Mouse (Mus musculus): ENCODE results near the gene Gimap7. TPM values are rescaled to one million over a fixed set of nuclear protein-coding genes. Genes with fewer than 3 reads are reported as not detected.

The Gimap7 gene
- polyA plus RNA-seq, 1 experiment from 2014 or later, result not detected

GRCm38 (mm10) chr6:48685251-48685650, 33.2 kb upstream of the Gimap7 start:
- Histone ChIP-seq H3K9ac (replicated peaks; ENCODE audit: low read depth, low read length) (no peak overlapping the region), H3K9me3 (ENCODE audit: control insufficient read depth, low read depth, low read length) (no peaks in the 10 kb centered on the region), H3K27ac (ENCODE audit: low read length) (no peak overlapping the region), H3K36me3 (ENCODE audit: control insufficient read depth, insufficient read depth, low read length) (no peaks in the 10 kb centered on the region), H3K27me3 (ENCODE audit: control insufficient read depth, insufficient read depth, low read length) (no peaks in the 10 kb centered on the region), H3K4me1 (ENCODE audit: control insufficient read depth, insufficient read depth, low read length) (no peaks in the 10 kb centered on the region), H3K4me2 (replicated peaks; ENCODE audit: low read depth, low read length) (0 out of 2 replicates have a peak overlapping the region, but pooled peaks have one; percentile 5), H3K4me3 (ENCODE audit: low read depth, low read length) (no peak overlapping the region)
- WGBS, result 89% methylated on average over 2 of the region's 2 CpGs
- ATAC-seq (ENCODE audit: insufficient number of reproducible peaks, insufficient read depth, low FRiP score, low read depth), result no peak

- no peak for ATAC-seq (ENCODE audit: insufficient number of reproducible peaks, insufficient read depth, low FRiP score, low read depth)
- no peak overlapping the region for H3K4me3 ChIP-seq (ENCODE audit: low read depth, low read length)
- H3K36me3 ChIP-seq (ENCODE audit: control insufficient read depth, insufficient read depth, low read length), result no peaks in the 10 kb centered on the region
- no peaks in the 10 kb centered on the region for H3K4me1 ChIP-seq (ENCODE audit: control insufficient read depth, insufficient read depth, low read length)
- WGBS, result 77% methylated on average over 7 of the region's 7 CpGs
- no peak overlapping the region for H3K9ac ChIP-seq (replicated peaks; ENCODE audit: low read depth, low read length)
- H3K4me2 ChIP-seq (replicated peaks; ENCODE audit: low read depth, low read length), result 0 out of 2 replicates have a peak overlapping the region, but pooled peaks have one; percentile 5
- no peaks in the 10 kb centered on the region for H3K9me3 ChIP-seq (ENCODE audit: control insufficient read depth, low read depth, low read length)
- H3K27ac ChIP-seq (ENCODE audit: low read length), result no peak overlapping the region
- H3K27me3 ChIP-seq (ENCODE audit: control insufficient read depth, insufficient read depth, low read length), result no peaks in the 10 kb centered on the region
These were observed 32.4 kb upstream of the Gimap7 start for GRCm38 (mm10) chr6:48685694-48686665.

GRCm38 (mm10) chr6:48687077-48687476, 31.3 kb upstream of the Gimap7 start:
- H3K4me3 ChIP-seq (ENCODE audit: low read depth, low read length), result no peak overlapping the region
- 71% methylated on average over 2 of the region's 2 CpGs for WGBS
- no peaks in the 10 kb centered on the region for H3K36me3 ChIP-seq (ENCODE audit: control insufficient read depth, insufficient read depth, low read length)
- H3K9me3 ChIP-seq (ENCODE audit: control insufficient read depth, low read depth, low read length), result no peaks in the 10 kb centered on the region
- no peaks in the 10 kb centered on the region for H3K4me1 ChIP-seq (ENCODE audit: control insufficient read depth, insufficient read depth, low read length)
- H3K27ac ChIP-seq (ENCODE audit: low read length), result no peak overlapping the region
- H3K4me2 ChIP-seq (replicated peaks; ENCODE audit: low read depth, low read length), result no peak overlapping the region
- no peak overlapping the region for H3K9ac ChIP-seq (replicated peaks; ENCODE audit: low read depth, low read length)
- H3K27me3 ChIP-seq (ENCODE audit: control insufficient read depth, insufficient read depth, low read length), result no peaks in the 10 kb centered on the region
- ATAC-seq (ENCODE audit: insufficient number of reproducible peaks, insufficient read depth, low FRiP score, low read depth), result no peak

GRCm38 (mm10) chr6:48689320-48689719, 29.1 kb upstream of the Gimap7 start:
- Histone ChIP-seq H3K4me3 (ENCODE audit: low read depth, low read length) (no peak overlapping the region), H3K9me3 (ENCODE audit: control insufficient read depth, low read depth, low read length) (no peaks in the 10 kb centered on the region), H3K4me2 (replicated peaks; ENCODE audit: low read depth, low read length) (no peak overlapping the region), H3K27ac (ENCODE audit: low read length) (no peak overlapping the region), H3K4me1 (ENCODE audit: control insufficient read depth, insufficient read depth, low read length) (no peaks in the 10 kb centered on the region), H3K27me3 (ENCODE audit: control insufficient read depth, insufficient read depth, low read length) (no peaks in the 10 kb centered on the region), H3K36me3 (ENCODE audit: control insufficient read depth, insufficient read depth, low read length) (no peaks in the 10 kb centered on the region), H3K9ac (replicated peaks; ENCODE audit: low read depth, low read length) (no peak overlapping the region)
- 79% methylated on average over 2 of the region's 2 CpGs for WGBS
- no peak for ATAC-seq (ENCODE audit: insufficient number of reproducible peaks, insufficient read depth, low FRiP score, low read depth)

DNA sequence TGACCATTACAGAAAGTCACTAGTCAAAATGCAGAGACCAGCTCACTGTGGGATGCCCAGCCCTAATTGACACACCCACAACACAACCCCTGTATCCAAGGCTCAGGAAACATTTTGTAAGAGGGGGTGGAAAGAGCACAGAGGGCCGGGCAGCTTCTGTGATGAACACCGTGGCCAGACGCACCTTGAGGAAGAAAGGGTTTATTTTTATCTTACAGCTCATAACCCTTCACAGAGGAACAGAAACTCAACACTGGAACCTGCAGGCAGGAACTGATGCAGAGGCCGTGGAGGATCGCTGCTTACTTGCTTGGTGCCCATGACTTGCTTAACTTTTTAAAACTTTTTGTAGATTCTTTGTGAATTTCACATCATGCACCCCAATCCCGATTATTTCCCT, 25.5 kb upstream of the Gimap7 start:
- Histone ChIP-seq H3K9me3 (ENCODE audit: control insufficient read depth, low read depth, low read length) (no peaks in the 10 kb centered on the region), H3K4me1 (ENCODE audit: control insufficient read depth, insufficient read depth, low read length) (no peaks in the 10 kb centered on the region), H3K9ac (replicated peaks; ENCODE audit: low read depth, low read length) (no peak overlapping the region), H3K36me3 (ENCODE audit: control insufficient read depth, insufficient read depth, low read length) (no peaks in the 10 kb centered on the region), H3K4me3 (ENCODE audit: low read depth, low read length) (no peak overlapping the region), H3K27me3 (ENCODE audit: control insufficient read depth, insufficient read depth, low read length) (no peaks in the 10 kb centered on the region), H3K4me2 (replicated peaks; ENCODE audit: low read depth, low read length) (no peak overlapping the region), H3K27ac (ENCODE audit: low read length) (no peak overlapping the region)
- no peak for ATAC-seq (ENCODE audit: insufficient number of reproducible peaks, insufficient read depth, low FRiP score, low read depth)
- 90% methylated on average over 6 of the region's 6 CpGs for WGBS

DNA sequence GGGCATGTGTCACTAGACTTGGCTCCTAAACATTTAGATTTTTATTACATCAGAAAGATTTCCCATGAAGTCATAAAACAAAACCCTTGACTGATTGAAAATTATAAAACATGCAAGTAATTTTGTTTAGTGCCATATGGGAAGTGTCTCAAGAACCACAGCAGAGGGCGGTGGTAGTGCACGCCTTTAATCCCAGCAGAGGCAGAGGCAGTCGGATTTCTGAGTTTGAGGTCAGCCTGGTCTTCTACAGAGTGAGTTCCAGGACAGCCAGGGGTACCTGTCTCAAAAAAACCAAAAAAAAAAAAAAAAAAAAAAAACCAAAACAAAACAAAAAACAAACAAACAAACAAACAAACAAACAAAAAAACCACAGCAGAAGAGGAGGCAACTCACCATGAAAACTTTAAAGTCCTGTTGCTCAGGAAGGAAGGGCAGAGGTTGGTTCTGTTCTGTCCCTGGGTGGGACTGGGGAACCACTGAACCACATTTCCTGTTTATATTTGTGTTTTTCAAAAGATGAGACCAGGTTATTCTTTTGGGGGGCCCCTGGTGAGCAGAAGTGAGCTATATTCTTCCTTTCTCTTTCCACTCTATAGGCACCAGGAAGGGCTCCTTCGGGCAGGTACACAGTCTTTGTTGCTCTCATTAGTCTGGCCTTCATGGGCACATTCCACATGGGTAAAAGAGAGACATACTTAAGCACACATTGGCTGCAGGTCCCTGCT, 21.4 kb upstream of the Gimap7 start:
- H3K9ac ChIP-seq (replicated peaks; ENCODE audit: low read depth, low read length), result no peak overlapping the region
- 80% methylated on average over 4 of the region's 4 CpGs for WGBS
- no peaks in the 10 kb centered on the region for H3K36me3 ChIP-seq (ENCODE audit: control insufficient read depth, insufficient read depth, low read length)
- H3K4me2 ChIP-seq (replicated peaks; ENCODE audit: low read depth, low read length), result no peak overlapping the region
- no peaks in the 10 kb centered on the region for H3K4me1 ChIP-seq (ENCODE audit: control insufficient read depth, insufficient read depth, low read length)
- no peak overlapping the region for H3K4me3 ChIP-seq (ENCODE audit: low read depth, low read length)
- H3K9me3 ChIP-seq (ENCODE audit: control insufficient read depth, low read depth, low read length), result no peaks in the 10 kb centered on the region
- ATAC-seq (ENCODE audit: insufficient number of reproducible peaks, insufficient read depth, low FRiP score, low read depth), result no peak
- no peaks in the 10 kb centered on the region for H3K27me3 ChIP-seq (ENCODE audit: control insufficient read depth, insufficient read depth, low read length)
- no peak overlapping the region for H3K27ac ChIP-seq (ENCODE audit: low read length)

- Histone ChIP-seq H3K4me2 (replicated peaks; ENCODE audit: low read depth, low read length) (no peak overlapping the region), H3K27ac (ENCODE audit: low read length) (no peak overlapping the region)
- ATAC-seq (ENCODE audit: insufficient number of reproducible peaks, insufficient read depth, low FRiP score, low read depth), result no peak
These were observed 20.9 kb upstream of the Gimap7 start for GRCm38 (mm10) chr6:48697555-48697930.

GRCm38 (mm10) chr6:48698066-48698856, 20.2 kb upstream of the Gimap7 start:
- no peaks in the 10 kb centered on the region for H3K27me3 ChIP-seq (ENCODE audit: control insufficient read depth, insufficient read depth, low read length)
- H3K36me3 ChIP-seq (ENCODE audit: control insufficient read depth, insufficient read depth, low read length), result no peaks in the 10 kb centered on the region
- H3K4me2 ChIP-seq (replicated peaks; ENCODE audit: low read depth, low read length), result no peak overlapping the region
- no peak for ATAC-seq (ENCODE audit: insufficient number of reproducible peaks, insufficient read depth, low FRiP score, low read depth)
- 70% methylated on average over 7 of the region's 7 CpGs for WGBS
- H3K9me3 ChIP-seq (ENCODE audit: control insufficient read depth, low read depth, low read length), result no peaks in the 10 kb centered on the region
- H3K27ac ChIP-seq (ENCODE audit: low read length), result no peak overlapping the region; the same call in 1 of the 2 replicates
- no peaks in the 10 kb centered on the region for H3K4me1 ChIP-seq (ENCODE audit: control insufficient read depth, insufficient read depth, low read length)
- no peak overlapping the region for H3K4me3 ChIP-seq (ENCODE audit: low read depth, low read length)
- H3K9ac ChIP-seq (replicated peaks; ENCODE audit: low read depth, low read length), result no peak overlapping the region

More at GRCm38 (mm10) chr6:48697555-48697930, 20.9 kb upstream of the Gimap7 start:
- no peaks in the 10 kb centered on the region for H3K27me3 ChIP-seq (ENCODE audit: control insufficient read depth, insufficient read depth, low read length)
- H3K36me3 ChIP-seq (ENCODE audit: control insufficient read depth, insufficient read depth, low read length), result no peaks in the 10 kb centered on the region
- H3K9ac ChIP-seq (replicated peaks; ENCODE audit: low read depth, low read length), result no peak overlapping the region
- H3K4me3 ChIP-seq (ENCODE audit: low read depth, low read length), result no peak overlapping the region
- 42% methylated on average over 1 of the region's 1 CpGs for WGBS
- no peaks in the 10 kb centered on the region for H3K4me1 ChIP-seq (ENCODE audit: control insufficient read depth, insufficient read depth, low read length)
- no peaks in the 10 kb centered on the region for H3K9me3 ChIP-seq (ENCODE audit: control insufficient read depth, low read depth, low read length)

Data from stomach, embryonic 14.5 days (tissue).